Mouse (Mus musculus) intestine, embryonic 16.5 days (tissue): ENCODE measurements around the gene C2cd2l. TPM values are rescaled to one million over a fixed set of nuclear protein-coding genes. Genes with fewer than 3 reads are reported as not detected.
"Not testable (repeated sequence)": the region's sequence is repeated elsewhere in the genome, so short reads cannot be mapped to it uniquely, and the experiment has no call there.

Experiments used
- ATAC-seq: fragments of 200-750 bp; cut with Nextera tagmentation; 2 replicates; pipeline ENCODE4 v1.8.0; 2017; ENCODE audit warnings: moderate TSS enrichment, moderate library complexity
- H3K27ac ChIP-seq: fragments of 300-500 bp; sonication (generic); 2 replicates; pipeline ENCODE4 v1.5.1; 2014; ENCODE audit warnings: mild to moderate bottlenecking, low read length
- H3K27me3 ChIP-seq: fragments of 300-500 bp; sonication (generic); replicated peaks from 2 replicates; pipeline ENCODE4 v1.6.1; 2014; ENCODE audit warnings: low read length, control low read depth, mixed read lengths; ENCODE audit not compliant: control insufficient read depth, insufficient read depth
- H3K36me3 ChIP-seq: fragments of 300-500 bp; sonication (generic); 2 replicates; pipeline ENCODE4 v1.6.1; 2014; ENCODE audit warnings: low read length, control low read depth; ENCODE audit not compliant: control insufficient read depth, insufficient read depth
- H3K4me1 ChIP-seq: fragments of 300-500 bp; sonication (generic); 2 replicates; pipeline ENCODE4 v1.6.1; 2014; ENCODE audit warnings: low read length, control low read depth, mixed read lengths; ENCODE audit not compliant: control insufficient read depth, insufficient read depth
- H3K4me2 ChIP-seq: fragments of 300-500 bp; sonication (generic); 2 replicates; pipeline ENCODE4 v1.6.1; 2014; ENCODE audit warnings: low read depth, low read length, control low read depth
- H3K4me3 ChIP-seq: fragments of 300-500 bp; sonication (generic); 2 replicates; pipeline ENCODE4 v1.5.1; 2014; ENCODE audit warnings: mild to moderate bottlenecking, low read length
- H3K9ac ChIP-seq: fragments of 300-500 bp; sonication (generic); 2 replicates; pipeline ENCODE4 v1.6.1; 2014; ENCODE audit warnings: low read depth, low read length
- H3K9me3 ChIP-seq: fragments of 300-500 bp; sonication (generic); 2 replicates; pipeline ENCODE4 v1.6.1; 2016; ENCODE audit warnings: low read length, control low read depth; ENCODE audit not compliant: control insufficient read depth
- WGBS: fragments of 180-500 bp; shearing (Covaris S2); extraction: QIAGEN DNeasy Blood & Tissue Kit; methylation state at CpG from one replicate; pipeline ENCODE4 v1.1.7; 2014; 5-methylcytosine and 5-hydroxymethylcytosine counted together
- polyA plus RNA-seq: library from polyadenylated mRNA; unstranded; fragments of >200 nt; fragmentation: Nextera tagmentation; extraction: Ambion mirVana; gene quantifications from 2 replicates; pipeline ENCODE4 v1.2.1, GENCODE M21; 2015

The C2cd2l gene
- polyA plus RNA-seq, 1 experiment from 2014 or later = 15.3 TPM

GRCm38 (mm10) chr9:44337436-44338169, 17.5 kb upstream of the C2cd2l start:
- ATAC-seq = no peak
- H3K27ac ChIP-seq = no peak overlapping the region
- 60% methylated on average over 9 of the region's 9 CpGs for WGBS
- H3K4me1 ChIP-seq = peaks cover 22% of the 10 kb centered on the region
- no peaks in the 10 kb centered on the region for H3K9me3 ChIP-seq
- peak overlapping the region; percentile 87; the same call in 1 of the 2 replicates for H3K4me3 ChIP-seq
- H3K9ac ChIP-seq = peak overlapping the region; percentile 61; the same call in 1 of the 2 replicates
- H3K4me2 ChIP-seq = peak overlapping the region; percentile 77
- peaks cover 23% of the 10 kb centered on the region for H3K36me3 ChIP-seq
- no peaks in the 10 kb centered on the region for H3K27me3 ChIP-seq

- no peak overlapping the region for H3K27ac ChIP-seq
- WGBS = 59% methylated on average over 3 of the region's 3 CpGs
- H3K4me3 ChIP-seq = peak overlapping the region; percentile 87
- H3K9ac ChIP-seq = peak overlapping the region; percentile 61
- H3K9me3 ChIP-seq = no peaks in the 10 kb centered on the region
- ATAC-seq = no peak
- H3K4me2 ChIP-seq = peak overlapping the region; percentile 77
- peaks cover 27% of the 10 kb centered on the region for H3K36me3 ChIP-seq
- no peaks in the 10 kb centered on the region for H3K27me3 ChIP-seq
- peaks cover 15% of the 10 kb centered on the region for H3K4me1 ChIP-seq
Observed at GRCm38 (mm10) chr9:44336964-44337363, 16.9 kb upstream of the C2cd2l start.

- H3K27ac ChIP-seq, ATAC-seq, H3K27me3 ChIP-seq, H3K9me3 ChIP-seq: not testable (repeated sequence)
- WGBS = 30% methylated on average over 4 of the region's 4 CpGs
- H3K4me1 ChIP-seq = peaks cover 15% of the 10 kb centered on the region
- H3K4me2 ChIP-seq = peak overlapping the region; percentile 77
- peak overlapping the region; percentile 61 for H3K9ac ChIP-seq
- H3K36me3 ChIP-seq = peaks cover 28% of the 10 kb centered on the region
- H3K4me3 ChIP-seq = peak overlapping the region; percentile 87
Observed at GRCm38 (mm10) chr9:44336513-44336912, 16.4 kb upstream of the C2cd2l start.

- peaks cover 30% of the 10 kb centered on the region for H3K36me3 ChIP-seq
- H3K27ac ChIP-seq = peak overlapping the region; percentile 96
- peaks cover 15% of the 10 kb centered on the region for H3K4me1 ChIP-seq
- H3K4me2 ChIP-seq = peak overlapping the region; percentile 77
- H3K9ac ChIP-seq = peak overlapping the region; percentile 92
- peak overlapping the region; percentile 87 for H3K4me3 ChIP-seq
- no peaks in the 10 kb centered on the region for H3K27me3 ChIP-seq
- H3K9me3 ChIP-seq = no peaks in the 10 kb centered on the region
- 2% methylated on average over 5 of the region's 5 CpGs for WGBS
- ATAC-seq = no peak
Observed at GRCm38 (mm10) chr9:44336093-44336406, 16.0 kb upstream of the C2cd2l start.

- no peak for ATAC-seq
- peaks cover 29% of the 10 kb centered on the region for H3K36me3 ChIP-seq
- peak overlapping the region; percentile 96 for H3K27ac ChIP-seq
- peak overlapping the region; percentile 87 for H3K4me3 ChIP-seq
- peak overlapping the region; percentile 92 for H3K9ac ChIP-seq
- peak overlapping the region; percentile 77 for H3K4me2 ChIP-seq
- H3K9me3 ChIP-seq = no peaks in the 10 kb centered on the region
- peaks cover 15% of the 10 kb centered on the region for H3K4me1 ChIP-seq
- under 1% methylated on average over 50 of the region's 50 CpGs for whole genome bisulfite sequencing
- H3K27me3 ChIP-seq = no peaks in the 10 kb centered on the region
Observed at GRCm38 (mm10) chr9:44335331-44336092, 15.4 kb upstream of the C2cd2l start.

GRCm38 (mm10) chr9:44334396-44335330, 14.6 kb upstream of the C2cd2l start, which contains the start of gene H2afx:
H2afx (plus strand) TSS chr9:44334694.
- Histone ChIP-seq H3K4me2 (peak within 1 kb of the TSS; percentile 77), H3K27me3 (no peaks in the 10 kb centered on the region), H3K27ac (peak within 1 kb of the TSS; percentile 96), H3K36me3 (peaks cover 28% of the 10 kb centered on the region), H3K9me3 (no peaks in the 10 kb centered on the region), H3K4me3 (peak within 1 kb of the TSS; percentile 87), H3K4me1 (peaks cover 15% of the 10 kb centered on the region), H3K9ac (peak within 1 kb of the TSS; percentile 92)
- under 1% methylated on average over 91 of the region's 91 CpGs for WGBS
- peak; percentile 95 for ATAC-seq

- ATAC-seq = no peak
- Histone ChIP-seq H3K4me2 (no peak overlapping the region), H3K9ac (no peak overlapping the region), H3K27ac (no peak overlapping the region; the same call in 1 of the 2 replicates), H3K27me3 (no peaks in the 10 kb centered on the region), H3K36me3 (peaks cover 22% of the 10 kb centered on the region), H3K4me3 (no peak overlapping the region), H3K4me1 (peaks cover 15% of the 10 kb centered on the region), H3K9me3 (no peaks in the 10 kb centered on the region)
- WGBS = 96% methylated on average over 13 of the region's 13 CpGs
Observed at GRCm38 (mm10) chr9:44332918-44333638, 13.0 kb upstream of the C2cd2l start.

GRCm38 (mm10) chr9:44330736-44331135, 10.7 kb upstream of the C2cd2l start:
- Histone ChIP-seq H3K9ac (no peak overlapping the region), H3K4me1 (peaks cover 9% of the 10 kb centered on the region)
- 87% methylated on average over 6 of the region's 6 CpGs for WGBS

More at GRCm38 (mm10) chr9:44330736-44331135, 10.7 kb upstream of the C2cd2l start:
- no peak overlapping the region for H3K4me3 ChIP-seq
- H3K9me3 ChIP-seq = no peaks in the 10 kb centered on the region
- peaks cover 22% of the 10 kb centered on the region for H3K36me3 ChIP-seq
- ATAC-seq = no peak
- no peak overlapping the region for H3K27ac ChIP-seq
- H3K27me3 ChIP-seq = no peaks in the 10 kb centered on the region
- H3K4me2 ChIP-seq = no peak overlapping the region
